Mouse (Mus musculus) G1E (cell line): ENCODE measurements at regions not wholly inside any gene's neighbourhood (a gene's known extent, or its start where the extent isn't known, plus 50 kb on each side); places are given as distances from the start of the nearest gene placed in this dataset.
"Not testable (repeated sequence)": the region's sequence is repeated elsewhere in the genome, so short reads cannot be mapped to it uniquely, and the experiment has no call there.

Experiments used
- CTCF ChIP-seq: IDR thresholded peaks from 2 replicates; pipeline ENCODE4 v1.5.1; 2012; ENCODE audit warnings: low read depth, low read length, inconsistent platforms, mixed read lengths
- GATA1 ChIP-seq: IDR thresholded peaks from 2 replicates; pipeline ENCODE4 v1.6.1; 2012; ENCODE audit warnings: borderline replicate concordance, low read length, inconsistent platforms, mixed read lengths
- TAL1 ChIP-seq: conservative IDR thresholded peaks from 2 replicates; pipeline ENCODE4 v1.6.1; 2012; ENCODE audit warnings: low read depth, low read length, inconsistent platforms, mixed read lengths

DNA sequence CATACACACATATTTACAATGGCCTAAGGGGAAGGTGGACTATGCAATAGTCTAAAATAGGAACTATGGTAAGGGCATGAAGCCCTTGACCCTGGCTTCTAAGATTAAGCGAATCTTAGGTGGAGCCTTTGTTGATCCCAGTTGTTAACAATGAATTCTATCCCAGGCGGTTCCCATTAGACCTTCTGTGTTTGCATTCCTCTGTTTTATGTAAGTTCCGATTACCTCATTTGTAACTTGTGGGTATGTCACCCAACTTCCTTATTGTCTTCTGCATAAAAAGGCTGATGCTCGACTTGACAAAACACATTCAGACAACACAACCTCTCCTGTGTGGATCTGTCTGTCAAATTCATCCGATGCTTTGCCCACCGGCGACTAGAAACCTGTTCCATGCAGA lies 335.6 kb downstream of the Gm11232 start:
- not testable (repeated sequence) for TF ChIP-seq CTCF, GATA1, TAL1
